Mouse (Mus musculus) adrenal gland, adult 10 weeks (tissue): ENCODE results near the gene Zfp146. TPM values are rescaled to one million over a fixed set of nuclear protein-coding genes. Genes with fewer than 3 reads are reported as not detected.

Source experiments
- polyA plus RNA-seq: library from polyadenylated mRNA; stranded (reverse); fragments of 350-450 nt; fragmentation: Illumina TruSeq; extraction: RNeasy Lipid Tissue Mini Kit (QIAGEN cat#74804); gene quantifications from one replicate; pipeline ENCODE4 v1.2.3, GENCODE M21; 2014; ENCODE audit warnings: low read depth, low replicate concordance

Gene Zfp146
- 49.5 TPM for polyA plus RNA-seq

GRCm38 (mm10) chr7:30169583-30170282 lies at the start of gene Zfp146:
Gene Zfp146 (minus strand): TSS chr7:30169750.

GRCm38 (mm10) chr7:30198481-30198971 lies 29.0 kb upstream of the Zfp146 start, which contains the start of gene Capns1:
Gene Capns1 (minus strand): TSS chr7:30198811.

GRCm38 (mm10) chr7:30183879-30184289 lies 14.3 kb upstream of the Zfp146 start, which contains the start of gene Cox7a1:
Gene Cox7a1 (plus strand): TSS chr7:30184144.

GRCm38 (mm10) chr7:30121308-30122187 lies 48.0 kb downstream of the Zfp146 start, which contains the start of gene Zfp382:
Gene Zfp382 (plus strand): TSS chr7:30121942.

Other genes starting within 250 kb of the Zfp146 start
- 20.8 TPM for gene Zfp74, start 215.7 kb downstream of the Zfp146 start, polyA plus RNA-seq
- 5.6 TPM for gene Zfp568, start 185.8 kb downstream of the Zfp146 start, polyA plus RNA-seq
- 7.2 TPM for gene Zfp14, start 118.4 kb downstream of the Zfp146 start, polyA plus RNA-seq
- gene Zfp82, start 96.8 kb downstream of the Zfp146 start, polyA plus RNA-seq: 1.8 TPM
- gene Gm26920, start 79.3 kb downstream of the Zfp146 start, polyA plus RNA-seq: not detected
- gene Zfp566, start 79.2 kb downstream of the Zfp146 start, polyA plus RNA-seq: 2.0 TPM
- gene Zfp260, start 75.0 kb downstream of the Zfp146 start, polyA plus RNA-seq: 142 TPM
- gene Zfp382, start 47.8 kb downstream of the Zfp146 start, polyA plus RNA-seq: 3.9 TPM
- gene Cox7a1, start 14.4 kb upstream of the Zfp146 start, polyA plus RNA-seq: 2.9 TPM
- 171 TPM for gene Capns1, start 29.1 kb upstream of the Zfp146 start, polyA plus RNA-seq
- gene Polr2i, start 62.2 kb upstream of the Zfp146 start, polyA plus RNA-seq: not detected
- 7.1 TPM for gene Tbcb, start 62.5 kb upstream of the Zfp146 start, polyA plus RNA-seq
- not detected for gene Ovol3, start 66.0 kb upstream of the Zfp146 start, polyA plus RNA-seq
- gene Thap8, start 110.3 kb upstream of the Zfp146 start, polyA plus RNA-seq: not detected
- gene Wdr62, start 110.7 kb upstream of the Zfp146 start, polyA plus RNA-seq: 0.12 TPM
- gene Clip3, start 122.0 kb upstream of the Zfp146 start, polyA plus RNA-seq: 14.6 TPM
- 5.4 TPM for gene Alkbh6, start 139.0 kb upstream of the Zfp146 start, polyA plus RNA-seq
- 2.3 TPM for gene Syne4, start 145.1 kb upstream of the Zfp146 start, polyA plus RNA-seq
- 1.2 TPM for gene E130208F15Rik, start 152.0 kb upstream of the Zfp146 start, polyA plus RNA-seq
- gene Sdhaf1, start 154.1 kb upstream of the Zfp146 start, polyA plus RNA-seq: 3.0 TPM
- gene Lrfn3, start 193.0 kb upstream of the Zfp146 start, polyA plus RNA-seq: 1.4 TPM
- 3.2 TPM for gene Tyrobp, start 244.0 kb upstream of the Zfp146 start, polyA plus RNA-seq